Mouse (Mus musculus) CH12.LX (cell line): ENCODE results near the gene Trpt1.

Experiments used
- BHLHE40 ChIP-seq: IDR thresholded peaks from 2 replicates; pipeline ENCODE4 v1.6.1; 2011; ENCODE audit warnings: mild to moderate bottlenecking, low read depth, low read length, improper control_type of control experiment
- CTCF ChIP-seq, 2 experiments: IDR thresholded peaks in 1 of 2; conservative IDR thresholded peaks in 1 of 2; 2 replicates each; pipeline ENCODE4 v1.5.1; 2011 to 2012; ENCODE audit warnings: low read depth in 2 of 2, low read length in 2 of 2, improper control_type of control experiment in 1 of 2, inconsistent platforms in 1 of 2, mild to moderate bottlenecking in 1 of 2, moderate library complexity in 1 of 2
- EP300 ChIP-seq: IDR thresholded peaks from 2 replicates; pipeline ENCODE4 v1.6.1; 2011; ENCODE audit warnings: low read length, improper control_type of control experiment
- POLR2AphosphoS2 ChIP-seq: IDR thresholded peaks from 2 replicates; pipeline ENCODE4 v1.6.1; 2011; ENCODE audit warnings: low read depth, low read length, improper control_type of control experiment
- RCOR1 ChIP-seq: conservative IDR thresholded peaks from 2 replicates; pipeline ENCODE4 v1.6.1; 2012; ENCODE audit warnings: low read depth, mild to moderate bottlenecking, inconsistent platforms, low read length, improper control_type of control experiment

DNA sequence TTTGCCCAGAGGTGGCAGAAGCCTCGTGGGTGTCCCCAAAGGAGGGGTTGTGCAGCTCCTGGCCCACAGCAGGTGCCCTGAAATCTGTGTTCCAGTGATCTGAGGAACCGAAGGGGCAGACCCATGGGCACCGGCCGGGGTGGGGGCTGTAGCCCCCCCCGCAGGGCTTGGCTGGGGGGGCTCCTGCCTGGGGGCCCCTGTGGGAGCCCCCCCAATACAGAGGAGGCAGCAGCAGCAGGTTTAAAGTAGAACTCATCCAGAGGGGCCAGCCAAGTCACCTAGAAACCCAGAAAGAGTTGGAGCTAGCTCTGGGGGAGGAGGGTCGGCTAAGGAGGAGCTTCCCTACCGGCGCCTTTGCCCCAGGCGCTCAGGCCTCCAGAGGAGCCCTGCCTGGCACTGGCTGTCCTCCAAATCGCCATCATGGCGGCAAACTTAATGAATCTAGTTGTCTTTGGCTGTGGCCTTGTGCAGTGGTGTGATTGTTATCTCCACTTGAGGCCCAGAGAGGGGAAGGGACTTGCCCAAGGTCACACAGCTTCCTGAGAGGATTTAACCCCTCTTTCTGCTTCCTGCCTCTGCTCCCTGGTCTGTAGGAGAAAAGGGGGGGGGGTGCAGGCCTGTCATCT is 25.4 kb upstream of the Trpt1 start:
- TF ChIP-seq RCOR1 (no peak), CTCF (conservative IDR thresholded peaks at IDR 0.05 in 1 of 2, IDR thresholded peaks at IDR 0.05 in 1 of 2; ENCODE audit: low read depth in 2 of 2, low read length in 2 of 2) (no peak), BHLHE40 (no peak), EP300 (no peak), POLR2AphosphoS2 (no peak)
